Mouse (Mus musculus): ENCODE data around the gene Whrn. TPM values are rescaled to one million over a fixed set of nuclear protein-coding genes. Genes with fewer than 3 reads are reported as not detected.

Whrn gene
- total RNA-seq, 2 experiments from 2014 or later: 24.9 to 26.6 TPM

DNA sequence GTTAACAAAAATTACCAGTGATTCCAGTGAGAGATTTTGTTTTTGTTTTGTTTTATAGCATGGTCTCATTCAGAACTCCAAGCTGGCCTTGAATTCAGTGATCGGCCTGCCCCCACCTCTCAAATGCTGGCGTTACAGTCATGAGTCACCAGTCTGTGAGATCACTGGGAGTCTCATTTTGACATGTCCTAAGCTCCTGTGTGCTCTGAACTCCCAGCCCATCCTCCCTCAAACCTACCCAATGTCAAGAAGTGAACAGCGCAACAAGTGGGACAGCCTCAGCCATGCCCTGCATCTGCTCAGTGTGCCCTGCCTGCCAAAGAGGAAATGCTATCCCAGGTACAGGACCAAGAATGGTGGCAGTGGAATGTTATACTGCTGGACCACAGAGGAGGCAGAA is 110.5 kb downstream of the Whrn start:
- no peak for DNase-seq (ENCODE audit: low spot score in 2 of 2)

- no peak for DNase-seq (ENCODE audit: low spot score in 2 of 2)
Observed at GRCm38 (mm10) chr4:63384262-63384661, 111.5 kb downstream of the Whrn start.

GRCm38 (mm10) chr4:63383474-63383873 is 112.3 kb downstream of the Whrn start:
- no peak for DNase-seq (ENCODE audit: low spot score in 2 of 2)

DNA sequence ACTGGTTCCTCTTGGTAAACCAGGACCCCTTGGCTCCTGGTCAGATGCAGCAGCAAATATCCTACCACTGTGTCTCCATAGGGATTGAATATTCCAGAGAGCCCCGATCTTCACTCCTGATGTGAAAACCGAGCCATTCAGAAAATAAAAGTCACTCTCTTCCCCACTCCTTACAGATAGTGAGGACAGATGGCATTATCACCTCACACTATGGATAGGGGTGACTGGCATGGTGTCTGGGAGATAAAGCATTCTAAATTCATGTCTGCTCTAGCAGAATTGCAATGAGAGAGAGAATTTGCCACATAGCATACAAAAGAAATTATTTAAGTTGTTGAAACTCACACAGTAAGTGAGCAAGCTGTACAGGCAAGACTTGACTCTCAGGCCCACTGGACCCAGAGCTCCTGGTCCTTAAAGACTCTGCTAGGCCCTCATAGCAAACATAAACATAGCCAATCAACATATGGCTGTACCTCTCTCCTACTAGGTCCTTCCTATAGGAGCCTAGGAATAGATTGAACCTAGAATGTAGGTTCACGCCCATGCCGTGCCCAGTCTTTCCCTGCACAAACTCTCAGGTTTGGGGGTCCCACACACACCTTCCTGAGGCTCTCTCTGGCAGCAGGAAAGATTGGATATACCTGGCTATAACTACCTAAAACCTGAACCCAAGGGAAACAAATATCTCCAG is 113.0 kb downstream of the Whrn start:
- DNase-seq (ENCODE audit: low spot score in 2 of 2): no peak

DNA sequence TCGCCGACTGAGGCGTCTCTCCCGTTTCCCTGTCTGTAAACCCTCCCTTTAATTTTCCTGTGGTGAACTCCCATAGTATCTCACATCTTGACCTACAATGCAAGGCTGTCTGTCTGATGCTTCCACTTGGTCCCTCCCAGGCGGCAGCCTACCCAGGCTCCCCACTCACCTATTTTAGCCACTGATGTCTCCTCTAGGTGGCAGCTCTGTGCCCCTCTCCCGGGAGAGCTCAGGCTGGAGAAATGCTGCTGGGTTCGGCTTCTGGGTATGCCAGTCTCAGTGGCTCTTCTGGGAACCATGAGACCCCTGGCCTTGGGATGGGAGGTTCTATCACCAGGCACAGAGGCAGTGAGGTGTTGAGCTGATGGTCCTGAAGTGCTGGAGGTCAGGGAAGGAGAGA is 118.3 kb downstream of the Whrn start:
- no peak for DNase-seq (ENCODE audit: low spot score in 2 of 2)

- peak; percentile 46 to 62 for DNase-seq (ENCODE audit: low spot score in 2 of 2)
Observed at GRCm38 (mm10) chr4:63375367-63375766, 120.4 kb downstream of the Whrn start.

DNA sequence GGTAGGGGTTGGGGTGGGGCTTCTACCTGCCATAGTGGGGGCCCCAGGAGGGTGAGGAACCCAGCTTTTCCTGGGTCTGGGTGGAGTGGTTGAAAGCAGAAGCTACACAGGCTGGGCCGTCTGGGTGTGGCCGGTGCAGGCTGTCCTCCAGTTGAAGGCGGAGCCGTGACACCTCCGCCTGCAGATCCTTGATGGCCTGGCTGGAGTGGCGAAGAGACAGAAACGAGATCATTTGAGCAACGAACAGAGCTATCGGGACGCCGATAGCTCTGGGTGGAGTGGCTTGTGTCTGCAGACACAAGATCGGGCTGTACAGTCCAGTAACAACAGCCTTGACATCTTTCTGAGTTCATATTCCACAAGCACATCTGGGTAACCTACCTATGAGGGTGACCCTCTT is 121.5 kb downstream of the Whrn start:
- no peak for DNase-seq (ENCODE audit: low spot score in 2 of 2)

- DNase-seq (ENCODE audit: low spot score in 2 of 2): no peak
Observed at GRCm38 (mm10) chr4:63373404-63373803, 122.4 kb downstream of the Whrn start.

DNA sequence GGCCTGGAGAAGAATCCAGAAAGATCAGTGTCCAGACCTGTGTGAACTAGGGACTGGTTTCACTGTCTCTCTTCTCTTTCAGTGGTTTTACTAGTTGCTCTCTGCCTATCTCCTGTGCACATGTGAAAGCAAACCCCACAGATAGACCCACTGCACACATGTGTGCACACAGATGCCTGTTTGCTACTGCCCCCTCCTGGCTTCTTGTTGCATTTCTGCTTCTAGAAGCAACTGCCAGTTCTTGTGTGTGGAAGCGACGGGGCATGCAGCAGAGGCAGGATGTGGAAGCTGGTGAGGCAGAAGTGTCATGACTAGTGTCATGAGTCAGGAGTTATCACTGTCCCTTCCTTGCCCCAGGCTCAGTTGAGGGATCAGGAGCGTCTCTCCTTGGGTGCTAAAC is 123.9 kb downstream of the Whrn start:
- no peak for DNase-seq (ENCODE audit: low spot score in 2 of 2)

- DNase-seq (ENCODE audit: low spot score in 2 of 2): no peak
Observed at GRCm38 (mm10) chr4:63370897-63371296, 124.9 kb downstream of the Whrn start.

DNA sequence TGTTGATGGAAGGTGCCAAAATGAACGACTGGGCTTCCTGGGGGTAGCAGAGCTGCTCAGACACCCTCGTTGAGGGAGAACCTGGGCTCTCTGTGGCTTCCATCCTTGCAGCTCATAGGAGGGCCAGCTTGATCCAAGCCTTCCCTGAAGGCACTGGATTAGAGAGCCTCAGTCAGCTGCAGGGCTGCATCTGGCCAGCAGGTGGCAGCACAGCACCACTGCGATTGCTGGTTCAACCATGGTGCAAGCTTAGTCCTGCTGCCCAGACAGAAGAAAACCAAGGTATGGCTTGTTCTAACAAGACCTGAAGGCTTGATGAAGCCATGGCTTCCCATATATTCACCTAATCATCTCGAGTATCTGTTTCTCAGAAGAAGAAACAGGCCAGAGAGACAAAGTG is 127.2 kb downstream of the Whrn start:
- peak; percentile 88 to 91 for DNase-seq (ENCODE audit: low spot score in 2 of 2)

Other genes with a start within 250 kb of the Whrn start
- gene Orm1, start 151.4 kb downstream of the Whrn start, total RNA-seq (2021): not detected
- not detected for gene Orm3, start 139.8 kb downstream of the Whrn start, total RNA-seq (2021)
- not detected for gene Orm2, start 133.5 kb downstream of the Whrn start, total RNA-seq (2021)
- gene Akna, start 92.6 kb downstream of the Whrn start, total RNA-seq (2021): 1 to 10 TPM; 4.4 to 4.6 TPM
- 100 to 1,000 TPM; 132 to 142 TPM for gene Atp6v1g1, start 48.8 kb upstream of the Whrn start, total RNA-seq (2021)
- 1 to 10 TPM; 6.9 to 8.8 TPM for gene Tmem268, start 62.8 kb upstream of the Whrn start, total RNA-seq (2021)
- not detected for gene Gm11213, start 109.3 kb upstream of the Whrn start, total RNA-seq (2021)
- not detected for gene Tex48, start 126.4 kb upstream of the Whrn start, total RNA-seq (2021)
- gene Gm11214, start 167.4 kb upstream of the Whrn start, total RNA-seq (2021): not detected
- gene Tnfsf15, start 249.1 kb upstream of the Whrn start, total RNA-seq (2021): not detected